Mouse (Mus musculus) thymus, adult 2 months (tissue): ENCODE data around the gene Tsen2.

Source experiments
- CTCF ChIP-seq: fragments of 200-500 bp; IDR thresholded peaks from 2 replicates; pipeline ENCODE4 v1.5.1; 2012; ENCODE audit warnings: mild to moderate bottlenecking, control low read depth, low read length, moderate library complexity, borderline replicate concordance; ENCODE audit not compliant: control insufficient read depth, poor library complexity, insufficient read depth; ENCODE audit errors: extremely low read depth
- POLR2A ChIP-seq: fragments of 200-500 bp; IDR thresholded peaks from 2 replicates; pipeline ENCODE4 v1.6.1; 2012; ENCODE audit warnings: mild to moderate bottlenecking, low read length, control low read depth, moderate library complexity; ENCODE audit not compliant: control insufficient read depth, poor library complexity, insufficient read depth; ENCODE audit errors: extremely low read depth

DNA sequence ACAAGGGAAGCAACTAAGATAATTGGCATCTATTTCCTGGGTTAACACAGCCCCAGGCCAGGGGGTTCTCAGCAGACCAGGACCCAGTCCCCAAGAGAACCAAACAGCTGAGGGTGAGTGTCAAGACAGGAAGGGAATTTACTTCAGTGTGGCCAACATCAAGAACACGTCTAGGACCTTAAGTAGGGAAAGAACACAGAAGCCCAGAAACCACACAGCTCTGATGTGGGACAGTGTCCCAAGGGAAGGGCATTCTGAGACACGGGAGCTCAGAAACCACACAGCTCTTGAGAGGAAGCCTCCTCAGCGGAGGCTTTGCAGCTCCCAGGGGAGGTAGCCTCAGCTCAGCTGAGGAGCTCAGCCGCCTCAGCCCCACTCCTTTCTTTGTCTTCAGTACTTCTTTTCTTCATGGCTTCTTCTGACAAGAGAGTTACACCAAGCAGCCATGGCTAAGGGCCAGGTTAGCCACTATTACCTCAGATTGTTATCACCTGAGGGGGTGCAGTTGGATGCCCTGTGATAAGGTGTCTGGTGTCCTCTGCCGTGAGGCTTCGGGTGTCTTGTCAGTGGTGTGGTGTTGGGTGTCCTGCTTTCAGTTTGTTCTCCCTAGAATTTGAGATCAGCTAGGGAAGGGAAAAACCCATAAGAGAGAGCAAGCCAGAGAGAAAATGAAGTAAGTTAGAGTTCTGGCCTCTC, 39.1 kb downstream of the Tsen2 start:
- TF ChIP-seq CTCF = no peak
- TF ChIP-seq POLR2A = no peak
